Mouse (Mus musculus): ENCODE results near the gene Olfr1461. TPM values are rescaled to one million over a fixed set of nuclear protein-coding genes. Genes with fewer than 3 reads are reported as not detected.

Olfr1461 gene
- not detected in 2 replicates for polyA plus RNA-seq (2015; fragmentation: Nextera tagmentation; extraction: Ambion mirVana)

- Histone ChIP-seq H3K4me1 (ENCODE audit: control insufficient read depth, insufficient read depth, low read length) (no peaks in the 10 kb centered on the region), H3K9ac (ENCODE audit: low read depth, low read length) (no peak within 1 kb of the TSS), H3K4me2 (ENCODE audit: low read depth, low read length) (no peak within 1 kb of the TSS), H3K36me3 (ENCODE audit: control insufficient read depth, insufficient read depth, low read length) (no peaks in the 10 kb centered on the region), H3K4me3 (ENCODE audit: low read length) (no peak within 1 kb of the TSS), H3K27ac (ENCODE audit: low read length) (no peak within 1 kb of the TSS), H3K27me3 (replicated peaks; ENCODE audit: control insufficient read depth, insufficient read depth, low read length) (no peaks in the 10 kb centered on the region), H3K9me3 (ENCODE audit: control insufficient read depth, low read length) (no peaks in the 10 kb centered on the region)
- 44% methylated on average over 1 of the region's 1 CpGs for WGBS
- no peak for ATAC-seq
Observed at GRCm38 (mm10) chr19:13162700-13163099, at the start of gene Olfr1461. TSS of gene Olfr1461 (plus strand) at chr19:13163000.

GRCm38 (mm10) chr19:13149449-13149848 is 13.4 kb upstream of the Olfr1461 start, which contains the start of gene Olfr1459:
TSS of gene Olfr1459 (minus strand) at chr19:13149549.
- Histone ChIP-seq H3K4me1 (ENCODE audit: control insufficient read depth, insufficient read depth, low read length) (no peaks in the 10 kb centered on the region), H3K4me2 (ENCODE audit: low read depth, low read length) (no peak within 1 kb of the TSS), H3K27ac (ENCODE audit: low read length) (no peak within 1 kb of the TSS), H3K9ac (ENCODE audit: low read depth, low read length) (no peak within 1 kb of the TSS), H3K27me3 (replicated peaks; ENCODE audit: control insufficient read depth, insufficient read depth, low read length) (no peaks in the 10 kb centered on the region), H3K36me3 (ENCODE audit: control insufficient read depth, insufficient read depth, low read length) (no peaks in the 10 kb centered on the region), H3K4me3 (ENCODE audit: low read length) (no peak within 1 kb of the TSS), H3K9me3 (ENCODE audit: control insufficient read depth, low read length) (no peaks in the 10 kb centered on the region)
- ATAC-seq: no peak
- 71% methylated on average over 1 of the region's 1 CpGs for WGBS

GRCm38 (mm10) chr19:13185434-13185833 is 22.6 kb downstream of the Olfr1461 start, which contains the start of gene Olfr1462:
TSS of gene Olfr1462 (plus strand) at chr19:13185734.
- no peak within 1 kb of the TSS for H3K4me2 ChIP-seq (ENCODE audit: low read depth, low read length)
- no peak for ATAC-seq
- no peaks in the 10 kb centered on the region for H3K9me3 ChIP-seq (ENCODE audit: control insufficient read depth, low read length)
- no peaks in the 10 kb centered on the region for H3K36me3 ChIP-seq (ENCODE audit: control insufficient read depth, insufficient read depth, low read length)
- H3K27me3 ChIP-seq (replicated peaks; ENCODE audit: control insufficient read depth, insufficient read depth, low read length): no peaks in the 10 kb centered on the region
- WGBS: 88% methylated on average over 1 of the region's 1 CpGs
- no peak within 1 kb of the TSS for H3K9ac ChIP-seq (ENCODE audit: low read depth, low read length)
- H3K4me1 ChIP-seq (ENCODE audit: control insufficient read depth, insufficient read depth, low read length): no peaks in the 10 kb centered on the region
- no peak within 1 kb of the TSS for H3K4me3 ChIP-seq (ENCODE audit: low read length)
- no peak within 1 kb of the TSS for H3K27ac ChIP-seq (ENCODE audit: low read length)

Other genes starting within 250 kb of the Olfr1461 start
- not detected in 2 replicates for gene Olfr1448, start 238.6 kb upstream of the Olfr1461 start, polyA plus RNA-seq (2015; fragmentation: Nextera tagmentation; extraction: Ambion mirVana)
- gene Olfr1449, start 232.2 kb upstream of the Olfr1461 start, polyA plus RNA-seq (2015; fragmentation: Nextera tagmentation; extraction: Ambion mirVana): not detected in 2 replicates
- gene Olfr1450, start 212.7 kb upstream of the Olfr1461 start, polyA plus RNA-seq (2015; fragmentation: Nextera tagmentation; extraction: Ambion mirVana): not detected in 2 replicates
- not detected in 2 replicates for gene Olfr1451, start 168.0 kb upstream of the Olfr1461 start, polyA plus RNA-seq (2015; fragmentation: Nextera tagmentation; extraction: Ambion mirVana)
- gene Olfr1453, start 134.7 kb upstream of the Olfr1461 start, polyA plus RNA-seq (2015; fragmentation: Nextera tagmentation; extraction: Ambion mirVana): not detected in 2 replicates
- not detected in 2 replicates for gene Olfr1454, start 102.4 kb upstream of the Olfr1461 start, polyA plus RNA-seq (2015; fragmentation: Nextera tagmentation; extraction: Ambion mirVana)
- gene Olfr1457, start 65.1 kb upstream of the Olfr1461 start, polyA plus RNA-seq (2015; fragmentation: Nextera tagmentation; extraction: Ambion mirVana): not detected in 2 replicates
- not detected in 2 replicates for gene Olfr1458, start 56.2 kb upstream of the Olfr1461 start, polyA plus RNA-seq (2015; fragmentation: Nextera tagmentation; extraction: Ambion mirVana)
- not detected in 2 replicates for gene Olfr1459, start 13.5 kb upstream of the Olfr1461 start, polyA plus RNA-seq (2015; fragmentation: Nextera tagmentation; extraction: Ambion mirVana)
- gene Olfr1462, start 22.7 kb downstream of the Olfr1461 start, polyA plus RNA-seq (2015; fragmentation: Nextera tagmentation; extraction: Ambion mirVana): not detected in 2 replicates
- not detected in 2 replicates for gene Olfr1463, start 68.3 kb downstream of the Olfr1461 start, polyA plus RNA-seq (2015; fragmentation: Nextera tagmentation; extraction: Ambion mirVana)
- gene Olfr1465, start 152.5 kb downstream of the Olfr1461 start, polyA plus RNA-seq (2015; fragmentation: Nextera tagmentation; extraction: Ambion mirVana): not detected in 2 replicates
- gene Olfr1466, start 175.9 kb downstream of the Olfr1461 start, polyA plus RNA-seq (2015; fragmentation: Nextera tagmentation; extraction: Ambion mirVana): not detected in 2 replicates
- not detected in 2 replicates for gene Olfr1467, start 199.2 kb downstream of the Olfr1461 start, polyA plus RNA-seq (2015; fragmentation: Nextera tagmentation; extraction: Ambion mirVana)
- gene Olfr1469, start 244.8 kb downstream of the Olfr1461 start, polyA plus RNA-seq (2015; fragmentation: Nextera tagmentation; extraction: Ambion mirVana): not detected in 2 replicates

Data from intestine, embryonic 16.5 days (tissue).